Mouse (Mus musculus) forebrain, embryonic 12.5 days (tissue): Measurements from ENCODE around the gene Fgfr2. TPM values are rescaled to one million over a fixed set of nuclear protein-coding genes. Genes with fewer than 3 reads are reported as not detected.
A peak's percentile ranks its signal among the peaks of the same experiment; 100 is the strongest.

Experiments used
- ATAC-seq: fragments of 200-750 bp; cut with Nextera tagmentation; 2 replicates; pipeline ENCODE4 v1.8.0; 2017; ENCODE audit warnings: moderate TSS enrichment; ENCODE audit not compliant: low FRiP score
- H3K27ac ChIP-seq: fragments of 300-500 bp; sonication (generic); 2 replicates; pipeline ENCODE4 v1.5.1; 2016; ENCODE audit warnings: mild to moderate bottlenecking
- H3K27me3 ChIP-seq: fragments of 300-500 bp; sonication (generic); 2 replicates; pipeline ENCODE4 v1.6.1; 2016; ENCODE audit warnings: mild to moderate bottlenecking
- H3K36me3 ChIP-seq: fragments of 300-500 bp; sonication (generic); replicated peaks from 2 replicates; pipeline ENCODE4 v1.6.1; 2016; ENCODE audit warnings: mild to moderate bottlenecking
- H3K4me1 ChIP-seq: fragments of 300-500 bp; sonication (generic); 2 replicates; pipeline ENCODE4 v1.6.1; 2016
- H3K4me2 ChIP-seq: fragments of 300-500 bp; sonication (generic); 2 replicates; pipeline ENCODE4 v1.6.1; 2016; ENCODE audit warnings: mild to moderate bottlenecking, moderate library complexity
- H3K4me3 ChIP-seq: fragments of 300-500 bp; sonication (generic); replicated peaks from 2 replicates; pipeline ENCODE4 v1.5.1; 2016; ENCODE audit warnings: mild to moderate bottlenecking
- H3K9ac ChIP-seq: fragments of 300-500 bp; sonication (generic); 2 replicates; pipeline ENCODE4 v1.6.1; 2016; ENCODE audit warnings: mild to moderate bottlenecking
- H3K9me3 ChIP-seq: fragments of 300-500 bp; sonication (generic); 2 replicates; pipeline ENCODE4 v1.6.1; 2016
- WGBS: fragments of 180-500 bp; shearing (Covaris S2); methylation state at CpG from one replicate; pipeline ENCODE4 v1.1.7; 2016; 5-methylcytosine and 5-hydroxymethylcytosine counted together
- polyA plus RNA-seq: library from polyadenylated mRNA; unstranded; fragments of >200 nt; fragmentation: Nextera tagmentation; extraction: Ambion mirVana; gene quantifications from 2 replicates; pipeline ENCODE4 v1.2.1, GENCODE M21; 2016

The Fgfr2 gene
- polyA plus RNA-seq, 1 experiment from 2014 or later = 89.6 TPM

DNA sequence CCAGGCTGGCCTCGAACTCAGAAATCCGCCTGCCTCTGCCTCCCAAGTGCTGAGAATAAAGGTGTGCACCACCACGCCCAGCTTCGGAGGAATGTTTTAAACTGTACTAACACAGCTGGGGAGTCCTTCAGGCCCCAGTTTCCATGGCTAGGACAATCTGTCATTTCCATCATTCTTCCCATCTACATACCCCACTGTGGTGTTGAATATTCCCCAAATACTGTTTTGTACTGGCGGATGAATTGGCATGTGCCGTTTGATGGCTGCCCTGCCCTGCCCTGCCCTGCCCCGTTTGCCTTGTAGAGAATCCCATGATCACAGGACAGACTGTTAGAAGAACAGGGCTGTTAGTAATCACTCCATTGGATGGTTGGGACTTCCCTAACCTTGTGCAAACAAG, 2411.3 kb downstream of the Fgfr2 start:
- Histone ChIP-seq H3K27ac (no peak overlapping the region), H3K4me3 (no peak overlapping the region), H3K27me3 (no peaks in the 10 kb centered on the region), H3K9me3 (no peaks in the 10 kb centered on the region), H3K36me3 (peaks cover 9% of the 10 kb centered on the region), H3K4me2 (no peak overlapping the region), H3K9ac (no peak overlapping the region), H3K4me1 (peaks cover 39% of the 10 kb centered on the region)
- no peak for ATAC-seq
- WGBS = 91% methylated on average over 7 of the region's 7 CpGs

DNA sequence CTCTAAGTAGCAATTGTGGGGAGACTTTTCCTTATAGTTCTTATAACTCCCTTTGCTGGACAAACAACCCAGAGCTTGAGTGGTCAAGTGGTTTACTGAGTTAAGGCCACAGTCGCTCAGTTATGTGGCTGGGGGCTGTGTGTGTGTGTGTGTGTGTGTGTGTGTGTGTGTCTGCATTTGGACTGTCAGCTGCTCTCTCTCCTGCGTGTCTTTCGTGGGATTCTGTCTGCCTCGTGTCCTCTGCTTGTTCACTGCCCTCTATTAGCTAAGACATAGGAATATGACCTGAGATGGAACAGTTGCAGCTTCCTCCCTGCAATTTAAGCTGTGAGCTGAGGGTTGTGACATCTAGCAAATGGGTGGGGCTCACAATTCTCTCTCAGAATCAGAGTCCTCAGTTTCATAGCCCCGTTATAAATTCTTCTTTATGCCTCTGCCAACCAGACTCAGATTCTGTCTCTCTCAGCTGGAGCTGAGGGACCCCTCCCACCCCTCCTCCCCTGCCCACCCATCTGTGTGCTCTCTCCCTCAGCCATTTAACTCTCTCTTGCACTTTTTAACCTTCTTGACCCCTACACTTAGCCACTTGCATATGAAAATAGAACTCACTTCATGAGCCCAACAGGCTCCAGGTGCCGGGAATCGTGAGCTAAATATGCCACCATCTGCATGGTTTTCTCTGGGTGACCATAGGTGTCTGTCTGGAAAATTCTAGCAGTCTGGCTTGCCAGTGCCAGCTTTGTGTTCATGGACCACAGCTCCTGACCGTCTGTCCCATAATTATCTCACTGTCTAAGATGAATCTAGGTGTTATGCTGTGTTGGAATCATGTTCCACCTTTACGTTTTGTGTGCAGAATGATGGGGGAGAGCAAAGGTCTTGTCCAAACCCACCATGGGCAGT, 2413.5 kb downstream of the Fgfr2 start:
- peaks cover 42% of the 10 kb centered on the region for H3K4me1 ChIP-seq
- no peak for ATAC-seq

DNA sequence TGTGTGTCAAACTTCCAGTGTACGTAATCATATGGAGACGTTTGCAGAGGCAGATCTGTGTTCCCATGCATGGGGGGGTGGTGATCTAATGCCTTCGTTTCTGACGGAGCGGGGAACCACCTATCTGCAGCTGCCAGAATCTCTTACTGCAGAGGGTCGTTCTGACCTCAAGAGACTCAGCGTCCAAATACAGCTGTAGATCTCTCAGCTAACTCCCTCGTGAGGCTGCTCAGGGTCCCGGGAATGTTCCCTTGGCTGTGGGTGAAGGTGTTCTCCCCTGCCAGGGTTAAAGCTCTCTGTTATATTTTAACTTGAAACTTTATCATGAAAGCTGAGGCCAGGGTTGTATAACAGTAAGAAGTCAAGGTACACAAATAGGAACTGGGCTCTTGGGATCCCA, 2414.2 kb downstream of the Fgfr2 start:
- H3K27ac ChIP-seq = no peak overlapping the region
- 67% methylated on average over 9 of the region's 9 CpGs for WGBS
- no peaks in the 10 kb centered on the region for H3K27me3 ChIP-seq
- no peaks in the 10 kb centered on the region for H3K9me3 ChIP-seq
- no peaks in the 10 kb centered on the region for H3K36me3 ChIP-seq
- H3K4me1 ChIP-seq = peaks cover 48% of the 10 kb centered on the region
- H3K4me2 ChIP-seq = no peak overlapping the region
- ATAC-seq = no peak
- no peak overlapping the region for H3K4me3 ChIP-seq
- H3K9ac ChIP-seq = no peak overlapping the region

More for the DNA sequence above, 2413.5 kb downstream of the Fgfr2 start:
- H3K9me3 ChIP-seq = no peaks in the 10 kb centered on the region
- H3K9ac ChIP-seq = no peak overlapping the region
- H3K4me3 ChIP-seq = no peak overlapping the region
- no peaks in the 10 kb centered on the region for H3K27me3 ChIP-seq
- no peaks in the 10 kb centered on the region for H3K36me3 ChIP-seq
- 66% methylated on average over 9 of the region's 9 CpGs for WGBS
- no peak overlapping the region for H3K4me2 ChIP-seq
- no peak overlapping the region for H3K27ac ChIP-seq

DNA sequence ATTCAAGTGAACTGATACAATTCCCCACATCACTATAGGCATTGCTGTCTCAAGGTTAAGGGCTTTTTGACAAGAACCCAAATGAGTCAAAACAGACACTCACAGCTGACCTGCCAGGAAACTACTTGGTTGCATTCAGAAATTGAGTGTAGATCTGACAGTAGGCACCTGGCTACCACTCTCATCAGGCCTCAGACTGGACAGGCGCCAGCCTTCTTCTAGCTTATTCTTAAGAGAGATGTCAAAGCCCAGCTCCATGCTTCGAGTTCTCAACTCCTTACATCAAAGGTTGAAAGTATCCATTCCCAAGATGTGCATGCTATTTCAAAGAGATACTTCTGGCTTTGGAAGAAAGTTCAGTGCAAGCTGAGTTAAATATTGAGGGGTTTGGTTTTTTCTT, 2417.9 kb downstream of the Fgfr2 start:
- no peaks in the 10 kb centered on the region for H3K9me3 ChIP-seq
- no peak for ATAC-seq
- H3K36me3 ChIP-seq = peaks cover 10% of the 10 kb centered on the region
- H3K27ac ChIP-seq = no peak overlapping the region
- 86% methylated on average over 2 of the region's 2 CpGs for WGBS
- peaks cover 44% of the 10 kb centered on the region for H3K4me1 ChIP-seq
- H3K27me3 ChIP-seq = no peaks in the 10 kb centered on the region
- H3K9ac ChIP-seq = no peak overlapping the region
- no peak overlapping the region for H3K4me3 ChIP-seq
- no peak overlapping the region for H3K4me2 ChIP-seq

DNA sequence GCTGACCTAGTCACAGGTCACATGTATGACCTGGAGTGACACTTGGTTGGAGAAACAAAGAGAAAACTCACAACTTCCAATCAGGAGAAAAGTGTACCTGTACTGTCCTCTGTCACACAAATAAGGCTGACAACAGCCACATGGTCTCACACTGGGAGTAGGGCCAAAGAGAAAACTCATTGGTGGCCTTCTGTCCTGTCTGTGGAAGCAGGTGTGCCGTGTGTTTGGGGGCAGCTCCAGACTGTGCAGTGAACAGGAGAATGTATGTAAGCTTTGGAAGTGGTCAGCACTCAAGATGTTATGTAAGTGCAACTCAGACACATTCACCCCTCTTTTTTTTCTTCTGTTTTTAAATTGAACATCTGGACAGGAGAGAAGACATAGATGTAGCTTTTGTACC, 2421.8 kb downstream of the Fgfr2 start:
- Histone ChIP-seq H3K9ac (no peak overlapping the region), H3K27me3 (no peaks in the 10 kb centered on the region), H3K4me2 (no peak overlapping the region), H3K27ac (no peak overlapping the region), H3K4me1 (peaks cover 44% of the 10 kb centered on the region), H3K4me3 (no peak overlapping the region), H3K9me3 (no peaks in the 10 kb centered on the region), H3K36me3 (peaks cover 12% of the 10 kb centered on the region)
- ATAC-seq = no peak
- WGBS = 91% methylated on average over 1 of the region's 1 CpGs

DNA sequence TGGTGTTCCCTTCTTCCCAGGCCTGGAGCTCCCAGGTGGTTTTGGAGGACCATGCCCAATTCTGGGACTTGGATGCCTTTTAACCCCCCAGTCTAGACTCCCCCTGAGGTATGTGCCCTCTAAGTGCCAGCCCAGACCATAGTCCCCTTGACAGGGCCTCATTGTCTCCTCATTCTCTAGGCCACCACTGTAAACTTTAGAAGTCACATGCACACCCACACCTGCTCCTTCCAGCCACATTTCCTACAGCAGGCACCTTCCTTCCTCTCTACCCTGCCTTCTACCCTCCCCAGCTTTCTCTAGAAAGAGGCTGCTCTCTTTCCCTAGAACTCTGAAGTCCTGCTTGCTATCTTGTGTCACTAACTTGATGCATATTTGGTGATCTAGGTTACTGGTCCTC, 2424.7 kb downstream of the Fgfr2 start:
- Histone ChIP-seq H3K36me3 (peaks cover 12% of the 10 kb centered on the region), H3K9me3 (no peaks in the 10 kb centered on the region), H3K4me1 (peaks cover 62% of the 10 kb centered on the region), H3K4me2 (no peak overlapping the region), H3K4me3 (no peak overlapping the region), H3K27ac (no peak overlapping the region), H3K27me3 (no peaks in the 10 kb centered on the region), H3K9ac (no peak overlapping the region)
- ATAC-seq = no peak

DNA sequence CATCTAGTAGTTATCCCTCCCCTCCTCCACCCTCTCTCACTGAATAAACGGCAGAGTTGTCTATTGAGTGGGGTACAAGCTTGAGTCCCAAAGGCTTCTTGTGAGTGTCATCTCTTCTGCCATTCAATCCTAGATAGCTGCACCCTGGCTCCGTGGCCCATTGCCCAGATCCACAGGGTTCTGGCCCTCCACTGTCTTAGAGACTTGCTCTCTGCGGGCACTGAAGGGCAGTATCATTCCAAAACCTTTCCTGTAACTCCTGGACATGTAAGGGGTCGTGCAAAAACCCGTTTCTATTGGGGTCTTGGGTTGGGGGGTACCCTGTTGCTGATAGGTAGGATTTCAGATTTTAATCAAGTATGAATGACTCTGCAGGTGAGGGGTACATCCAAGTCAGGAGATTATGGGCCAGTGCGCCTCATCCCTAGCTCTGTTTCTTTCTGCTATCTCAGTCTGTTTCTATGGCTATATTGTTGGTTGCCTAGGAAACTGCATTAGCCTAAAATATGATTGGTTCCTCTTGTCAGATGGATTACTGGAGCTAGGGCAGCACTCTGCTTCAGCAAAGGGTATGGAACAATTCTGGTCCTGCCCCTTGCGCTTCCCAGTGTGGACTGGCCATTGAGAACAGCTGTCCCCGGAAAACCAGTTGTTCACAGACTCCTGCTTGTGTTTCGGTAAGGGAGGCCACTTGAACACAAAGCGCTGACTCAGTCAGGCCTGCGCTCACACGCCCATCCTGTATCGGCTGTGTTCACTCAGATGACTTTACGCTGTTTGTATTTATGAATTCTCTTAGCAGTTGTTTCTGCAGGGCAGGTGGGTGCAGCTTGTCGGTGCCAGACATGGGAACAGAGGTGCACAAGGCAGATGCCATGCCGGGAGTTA, 2426.6 kb downstream of the Fgfr2 start:
- no peaks in the 10 kb centered on the region for H3K27me3 ChIP-seq
- peaks cover 56% of the 10 kb centered on the region for H3K4me1 ChIP-seq
- H3K9ac ChIP-seq = no peak overlapping the region
- peak overlapping the region; percentile 27 for H3K4me2 ChIP-seq
- ATAC-seq = no peak
- no peaks in the 10 kb centered on the region for H3K9me3 ChIP-seq
- peaks cover 9% of the 10 kb centered on the region for H3K36me3 ChIP-seq
- H3K4me3 ChIP-seq = no peak overlapping the region
- WGBS = 71% methylated on average over 16 of the region's 16 CpGs
- H3K27ac ChIP-seq = peak overlapping the region; percentile 50; the same call in 1 of the 2 replicates

DNA sequence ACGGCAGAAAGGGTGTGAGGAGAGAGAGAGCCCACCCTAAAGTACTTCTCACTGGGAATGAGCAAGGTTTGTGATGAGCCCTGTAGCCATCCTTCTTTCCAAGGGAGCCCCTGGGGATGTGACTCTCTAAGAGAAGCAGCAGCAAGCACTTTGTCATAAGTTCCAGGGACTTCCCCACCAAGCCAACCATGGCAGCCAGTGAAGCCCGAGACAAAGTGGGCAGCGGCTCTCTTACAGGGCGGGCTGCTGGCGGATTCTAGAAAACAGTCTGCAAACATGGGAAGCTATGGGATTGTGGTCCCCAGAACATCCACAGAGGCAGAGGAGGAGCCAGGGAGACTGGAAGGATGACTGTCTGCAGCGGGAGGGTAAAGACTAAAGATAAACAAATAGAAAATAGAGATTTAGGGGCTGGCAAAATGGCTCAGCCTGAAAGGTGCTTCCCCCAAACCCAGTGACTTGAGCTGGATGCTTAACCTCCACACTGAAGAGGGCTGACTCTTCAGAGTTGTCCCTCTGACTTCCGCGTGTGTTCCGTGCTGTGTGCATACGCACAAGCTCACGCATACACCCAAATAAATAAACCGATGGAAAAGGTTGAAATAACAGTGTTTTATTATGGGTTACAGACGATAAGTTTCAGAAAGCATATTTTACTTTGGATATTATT, 2427.3 kb downstream of the Fgfr2 start:
- WGBS = 82% methylated on average over 13 of the region's 13 CpGs
- Histone ChIP-seq H3K4me2 (peak overlapping the region; percentile 72; the same call in 1 of the 2 replicates), H3K9ac (no peak overlapping the region), H3K4me1 (peaks cover 58% of the 10 kb centered on the region), H3K27ac (peak overlapping the region; percentile 46; the same call in 1 of the 2 replicates), H3K36me3 (peaks cover 4% of the 10 kb centered on the region; the same call in 1 of the 2 replicates), H3K27me3 (no peaks in the 10 kb centered on the region), H3K4me3 (no peak overlapping the region), H3K9me3 (no peaks in the 10 kb centered on the region)
- no peak for ATAC-seq

DNA sequence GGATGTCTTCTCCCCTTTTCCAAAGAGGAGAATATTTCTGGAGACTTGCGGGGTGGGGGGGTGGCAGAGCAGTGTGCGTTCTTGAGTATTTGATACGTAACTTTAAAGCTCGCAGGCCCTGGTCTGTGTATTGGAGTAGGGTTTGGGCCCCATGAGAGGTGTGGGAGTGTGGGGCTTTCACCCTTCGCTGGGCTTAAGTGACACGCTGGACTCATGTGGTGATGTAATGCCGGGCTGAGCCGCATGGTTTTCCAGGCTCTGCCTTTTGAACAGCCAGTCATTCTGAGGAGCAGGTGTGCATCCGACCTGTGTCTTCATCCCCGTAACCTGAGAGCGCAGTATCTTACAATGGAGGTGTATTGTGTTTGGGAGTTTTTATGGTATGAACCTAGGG, 2429.4 kb downstream of the Fgfr2 start:
- peak overlapping the region; percentile 72 for H3K4me3 ChIP-seq
- peaks cover 60% of the 10 kb centered on the region for H3K4me1 ChIP-seq
- WGBS = 10% methylated on average over 11 of the region's 11 CpGs
- peak; percentile 34 for ATAC-seq
- peak overlapping the region; percentile 92 for H3K9ac ChIP-seq
- H3K36me3 ChIP-seq = no peaks in the 10 kb centered on the region
- H3K27me3 ChIP-seq = no peaks in the 10 kb centered on the region
- no peaks in the 10 kb centered on the region for H3K9me3 ChIP-seq
- peak overlapping the region; percentile 72 for H3K4me2 ChIP-seq
- H3K27ac ChIP-seq = peak overlapping the region; percentile 98

DNA sequence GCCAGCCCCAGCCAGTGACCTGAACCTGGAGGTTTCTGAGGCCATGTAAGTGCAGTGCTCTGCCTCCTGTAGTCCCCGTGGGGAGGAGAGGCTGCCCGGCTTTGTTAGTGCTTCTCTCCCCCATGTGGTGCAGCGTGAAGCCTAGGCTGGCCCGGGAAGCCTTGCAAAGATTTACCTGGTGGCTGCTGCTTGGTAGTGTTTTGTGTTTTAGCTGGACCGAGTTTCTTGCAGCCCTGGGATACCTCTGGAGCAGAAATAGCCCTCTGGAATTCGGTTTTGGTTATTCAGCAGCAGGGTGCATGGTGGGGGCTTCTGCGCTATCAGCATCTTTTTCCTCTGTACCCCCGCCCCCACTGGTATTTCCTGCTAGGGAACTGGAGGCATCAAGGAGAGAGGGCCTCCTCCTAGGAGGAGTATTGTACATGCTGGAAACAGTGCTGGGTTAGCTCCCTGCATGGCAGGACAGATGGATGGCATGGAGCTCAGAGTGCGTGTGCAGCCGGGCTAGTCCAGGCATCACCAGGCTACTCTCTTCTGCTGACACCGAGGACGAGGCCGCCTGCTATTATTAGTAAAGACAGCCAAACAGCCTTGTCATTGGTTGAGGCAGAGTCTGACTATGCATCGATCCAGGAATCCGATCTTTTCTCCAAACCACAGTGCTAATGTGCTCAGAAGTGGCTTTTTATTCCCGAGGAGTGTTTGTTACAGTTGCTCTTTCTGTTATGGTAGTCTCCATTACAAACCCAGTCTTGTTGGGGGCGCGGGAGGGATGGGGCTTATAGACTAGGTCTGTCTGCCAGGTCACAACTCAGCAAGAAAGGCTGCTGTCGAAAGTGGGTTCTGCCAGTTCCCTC, 2430.0 kb downstream of the Fgfr2 start:
- Histone ChIP-seq H3K4me1 (peaks cover 60% of the 10 kb centered on the region), H3K9me3 (no peaks in the 10 kb centered on the region), H3K9ac (peak overlapping the region; percentile 92), H3K4me3 (peak overlapping the region; percentile 72), H3K27ac (peak overlapping the region; percentile 98), H3K4me2 (peak overlapping the region; percentile 72), H3K27me3 (no peaks in the 10 kb centered on the region), H3K36me3 (no peaks in the 10 kb centered on the region)
- 2% methylated on average over 19 of the region's 19 CpGs for WGBS
- peak; percentile 75 for ATAC-seq

DNA sequence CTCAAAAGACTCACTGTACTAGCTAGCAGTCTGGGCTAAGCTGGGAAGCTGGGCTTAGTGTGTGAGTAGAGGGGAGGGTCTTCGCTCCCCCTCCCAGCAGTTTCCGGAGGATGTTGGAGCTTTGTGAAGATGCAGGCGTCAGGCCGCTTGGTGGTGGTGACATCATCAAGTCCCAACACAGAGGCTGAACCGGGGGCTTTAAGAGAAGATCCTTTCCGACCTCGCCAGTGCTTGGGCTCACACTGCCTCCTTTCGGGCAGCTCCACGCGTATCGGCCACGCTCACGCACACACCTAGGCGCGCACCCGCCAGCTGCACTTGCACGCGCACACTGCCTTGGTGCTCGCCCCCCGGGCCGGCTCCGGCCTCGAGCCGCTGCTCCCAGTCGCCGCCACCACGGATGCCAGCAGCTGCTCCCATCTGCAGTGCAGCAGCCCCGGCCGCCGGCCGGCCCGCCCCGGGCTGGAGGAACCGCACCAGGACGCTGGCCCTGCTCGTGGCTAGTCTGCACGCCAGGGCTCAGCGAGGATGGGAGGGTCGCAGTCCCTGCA, 2430.7 kb downstream of the Fgfr2 start:
- Histone ChIP-seq H3K9me3 (no peaks in the 10 kb centered on the region), H3K4me2 (peak overlapping the region; percentile 72), H3K4me1 (peaks cover 55% of the 10 kb centered on the region), H3K4me3 (peak overlapping the region; percentile 72), H3K27me3 (no peaks in the 10 kb centered on the region), H3K27ac (peak overlapping the region; percentile 98), H3K36me3 (no peaks in the 10 kb centered on the region), H3K9ac (peak overlapping the region; percentile 92)
- ATAC-seq = peak; percentile 90
- under 1% methylated on average over 39 of the region's 39 CpGs for WGBS
